Mouse (Mus musculus) yolk sac, embryonic 10.5 days (tissue): ENCODE measurements around the gene Slc25a13.

Source experiments
- DNase-seq: peaks from one replicate; pipeline ENCODE4 v3.0.0-alpha.2; 2017; ENCODE audit warnings: low spot score

Gene Slc25a13

GRCm38 (mm10) chr6:6216507-6217285, at the start of gene Slc25a13:
Gene Slc25a13, minus strand, starts transcription at chr6:6217173.
- DNase-seq = peak; percentile 90

DNA sequence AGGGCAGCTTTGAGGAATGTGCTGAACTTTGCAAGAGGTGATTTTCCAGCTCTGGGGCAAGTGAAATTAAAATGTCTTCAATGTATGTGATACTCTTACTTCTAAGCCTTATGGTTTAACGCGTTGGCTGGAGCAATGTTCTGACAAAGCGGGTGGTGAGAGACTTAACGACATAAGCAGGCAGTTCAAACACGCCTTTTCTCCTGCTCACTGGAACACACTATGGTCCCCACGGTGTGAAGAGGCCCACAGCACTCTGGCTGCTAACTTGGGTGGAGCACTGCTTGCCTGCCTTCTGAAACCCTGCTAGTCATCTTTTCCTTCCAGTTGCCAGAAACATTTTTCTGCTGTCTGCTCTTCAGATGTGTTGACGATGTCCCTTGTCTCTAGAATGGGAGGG, 48.8 kb upstream of the Slc25a13 start:
- DNase-seq = no peak

- no peak for DNase-seq
Measured at GRCm38 (mm10) chr6:6263293-6263911, 46.4 kb upstream of the Slc25a13 start.

DNA sequence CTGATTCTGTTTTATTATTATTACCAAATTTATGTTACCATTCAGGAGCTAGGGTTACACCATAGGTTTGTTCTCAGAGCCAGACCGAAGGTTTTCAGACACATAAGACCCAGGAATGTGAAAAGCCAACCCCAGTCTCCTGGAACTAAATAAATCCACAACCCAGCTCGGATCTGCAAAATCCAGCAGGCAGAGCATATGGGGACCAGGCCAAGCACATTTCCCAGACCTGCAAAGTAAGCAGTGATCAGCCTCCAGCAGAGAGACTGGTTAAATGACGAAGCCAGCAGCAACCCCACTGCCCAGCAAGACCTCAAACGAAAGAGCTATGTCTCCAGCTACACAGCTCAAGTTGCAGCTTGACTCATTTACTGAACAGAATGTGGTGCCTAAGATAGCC, 43.9 kb upstream of the Slc25a13 start:
- peak; percentile 6 for DNase-seq

- DNase-seq = peak; percentile 53
Measured at GRCm38 (mm10) chr6:6248500-6248899, 31.5 kb upstream of the Slc25a13 start.

GRCm38 (mm10) chr6:6243828-6244227, 26.9 kb upstream of the Slc25a13 start:
- DNase-seq = no peak

DNA sequence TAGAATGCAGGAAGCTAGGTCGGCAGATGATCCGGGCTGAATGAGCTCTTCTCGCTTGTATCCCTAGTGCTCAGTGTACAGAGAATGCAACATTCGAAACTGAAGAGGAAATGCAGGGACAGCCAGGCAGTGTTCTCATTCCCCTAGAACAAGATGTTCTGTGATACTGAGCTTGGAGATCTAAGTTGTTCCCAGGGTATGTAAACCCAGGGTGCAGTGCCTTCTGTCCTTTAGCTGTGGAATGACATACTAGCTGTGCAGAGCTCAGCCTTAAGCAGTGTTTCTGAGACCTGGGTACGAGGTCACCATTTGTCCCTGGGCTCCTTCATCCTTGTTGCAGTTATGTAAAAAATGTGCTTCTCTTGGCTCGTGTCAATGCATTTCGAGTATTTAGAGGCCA, 25.1 kb upstream of the Slc25a13 start:
- DNase-seq = no peak

DNA sequence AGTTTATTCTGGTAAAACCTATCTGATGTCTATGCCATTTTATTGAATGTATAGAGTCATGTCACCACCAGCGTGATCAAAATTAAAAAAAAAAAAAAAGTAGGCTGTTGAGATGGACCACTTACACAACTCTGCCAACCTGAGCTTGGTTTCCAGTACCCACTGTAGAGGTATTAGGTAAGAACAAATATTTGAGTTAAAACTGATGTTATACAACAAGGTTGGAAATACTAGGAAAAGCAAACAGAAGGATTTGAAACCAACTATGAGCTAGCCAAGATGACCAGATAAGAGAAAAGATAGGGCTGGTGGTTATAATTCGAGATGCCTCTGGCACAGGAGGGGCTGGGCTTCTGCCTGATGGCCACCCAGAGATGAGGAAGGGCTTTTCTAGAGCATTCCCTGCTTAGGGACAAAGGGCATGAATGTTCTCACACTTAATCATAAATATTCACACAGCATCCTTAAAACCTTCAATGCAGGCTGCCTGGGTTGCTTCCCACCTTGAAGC, 19.9 kb upstream of the Slc25a13 start:
- no peak for DNase-seq

DNA sequence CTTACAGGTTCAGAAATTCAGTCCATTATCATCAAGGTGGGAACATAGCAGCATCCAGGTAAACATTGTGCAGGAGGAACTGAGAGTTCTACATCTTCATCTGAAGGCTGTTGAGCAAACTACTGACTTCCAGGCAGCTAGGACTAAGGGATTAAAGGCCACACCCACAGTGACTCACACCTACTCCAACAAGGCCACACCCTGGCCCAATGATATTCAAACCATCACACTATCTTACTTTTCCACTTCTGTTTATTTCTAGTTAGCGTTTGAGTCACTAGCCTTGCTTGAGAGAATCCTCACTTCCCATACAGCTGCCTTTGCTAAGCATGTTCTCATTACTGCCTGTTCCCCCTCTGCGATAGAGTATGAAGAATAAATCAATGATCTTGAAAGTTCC, 13.3 kb upstream of the Slc25a13 start:
- no peak for DNase-seq

- no peak for DNase-seq
Measured at GRCm38 (mm10) chr6:6222721-6223120, 5.7 kb upstream of the Slc25a13 start.

- no peak for DNase-seq
Measured at GRCm38 (mm10) chr6:6220574-6220973, 3.6 kb upstream of the Slc25a13 start.

GRCm38 (mm10) chr6:6219661-6220370, 2.8 kb upstream of the Slc25a13 start:
- DNase-seq = peak; percentile 61

- no peak for DNase-seq
Measured at GRCm38 (mm10) chr6:6217286-6217625, 283 bp upstream of the Slc25a13 start.

- DNase-seq = no peak
Measured at GRCm38 (mm10) chr6:6216120-6216506, 860 bp downstream of the Slc25a13 start.

- DNase-seq = no peak
Measured at GRCm38 (mm10) chr6:6212360-6213310, 4.3 kb downstream of the Slc25a13 start.

- DNase-seq = no peak
Measured at GRCm38 (mm10) chr6:6211958-6212357, 5.0 kb downstream of the Slc25a13 start.

GRCm38 (mm10) chr6:6210637-6211036, 6.3 kb downstream of the Slc25a13 start:
- no peak for DNase-seq

GRCm38 (mm10) chr6:6208351-6209059, 8.5 kb downstream of the Slc25a13 start:
- DNase-seq = no peak

- DNase-seq = no peak
Measured at GRCm38 (mm10) chr6:6207836-6208235, 9.1 kb downstream of the Slc25a13 start.

- DNase-seq = no peak
Measured at GRCm38 (mm10) chr6:6207395-6207794, 9.6 kb downstream of the Slc25a13 start.

GRCm38 (mm10) chr6:6205599-6206165, 11.3 kb downstream of the Slc25a13 start:
- DNase-seq = no peak
